Mouse (Mus musculus): ENCODE results near the gene Gmnn.

GRCm38 (mm10) chr13:24802131-24802691 is 40.5 kb upstream of the Gmnn start:
- TF ChIP-seq POLR2A (IDR thresholded peaks at IDR 0.05; ENCODE audit: insufficient read depth, low read length) = no peak
- TF ChIP-seq CTCF (IDR thresholded peaks at IDR 0.05; ENCODE audit: low read depth, low read length) = no peak
- no peak for TF ChIP-seq EP300 (IDR thresholded peaks at IDR 0.05; ENCODE audit: insufficient read depth, low read depth, low read length)

All from ES-Bruce4 (cell line).